Mouse (Mus musculus) kidney, embryonic 15.5 days (tissue): ENCODE measurements around the gene Gm10100. TPM values are rescaled to one million over a fixed set of nuclear protein-coding genes. Genes with fewer than 3 reads are reported as not detected.
A peak's percentile ranks its signal among the peaks of the same experiment; 100 is the strongest.
"Not testable (repeated sequence)": the region's sequence is repeated elsewhere in the genome, so short reads cannot be mapped to it uniquely, and the experiment has no call there.

ENCODE experiments used
- ATAC-seq: fragments of 200-750 bp; cut with Nextera tagmentation; replicated peaks from 2 replicates; pipeline ENCODE4 v1.8.0; 2017; ENCODE audit warnings: moderate TSS enrichment; ENCODE audit not compliant: low FRiP score
- H3K27ac ChIP-seq: fragments of 300-500 bp; sonication (generic); 2 replicates; pipeline ENCODE4 v1.5.1; 2015; ENCODE audit warnings: mild to moderate bottlenecking, inconsistent platforms
- H3K27me3 ChIP-seq: fragments of 300-500 bp; sonication (generic); 2 replicates; pipeline ENCODE4 v1.6.1; 2015; ENCODE audit warnings: inconsistent platforms
- H3K36me3 ChIP-seq: fragments of 300-500 bp; sonication (generic); 2 replicates; pipeline ENCODE4 v1.6.1; 2015; ENCODE audit warnings: inconsistent platforms
- H3K4me1 ChIP-seq: fragments of 300-500 bp; sonication (generic); 2 replicates; pipeline ENCODE4 v1.6.1; 2015; ENCODE audit warnings: inconsistent platforms
- H3K4me2 ChIP-seq: fragments of 300-500 bp; sonication (generic); 2 replicates; pipeline ENCODE4 v1.6.1; 2015; ENCODE audit warnings: moderate library complexity, mild to moderate bottlenecking, inconsistent platforms
- H3K4me3 ChIP-seq: fragments of 300-500 bp; sonication (generic); replicated peaks from 2 replicates; pipeline ENCODE4 v1.5.1; 2015; ENCODE audit warnings: mild to moderate bottlenecking, inconsistent platforms
- H3K9ac ChIP-seq: fragments of 300-500 bp; sonication (generic); 2 replicates; pipeline ENCODE4 v1.6.1; 2015; ENCODE audit warnings: mild to moderate bottlenecking, inconsistent platforms
- H3K9me3 ChIP-seq: fragments of 300-500 bp; sonication (generic); replicated peaks from 2 replicates; pipeline ENCODE4 v1.6.1; 2016; ENCODE audit warnings: inconsistent platforms
- WGBS: fragments of 180-500 bp; shearing (Covaris S2); methylation state at CpG from one replicate; pipeline ENCODE4 v1.1.7; 2015; ENCODE audit warnings: mixed read lengths; 5-methylcytosine and 5-hydroxymethylcytosine counted together
- polyA plus RNA-seq: library from polyadenylated mRNA; unstranded; fragments of >200 nt; fragmentation: Nextera tagmentation; extraction: Ambion mirVana; gene quantifications from 2 replicates; pipeline ENCODE4 v1.2.1, GENCODE M21; 2015

Gene Gm10100
- polyA plus RNA-seq: not detected in 2 replicates

DNA sequence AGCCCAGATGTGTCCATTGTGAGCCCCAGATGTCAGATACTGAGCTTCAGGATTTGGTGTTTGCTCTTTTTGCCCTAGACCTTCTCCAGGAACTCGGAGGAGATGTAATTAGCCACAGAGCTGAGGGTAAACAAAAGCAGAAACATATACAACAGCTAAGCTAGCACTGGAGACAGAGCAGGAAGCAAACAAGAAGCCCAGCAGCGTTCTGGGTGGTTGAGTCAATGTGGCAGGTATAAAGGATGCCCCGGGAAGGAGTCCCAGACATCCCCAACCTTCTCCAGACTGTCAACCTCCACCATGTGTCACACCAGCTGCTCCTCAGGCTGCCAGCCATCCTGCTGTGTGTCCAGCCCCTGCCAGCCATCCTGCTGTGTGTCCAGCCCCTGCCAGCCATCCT, at the start of gene Gm10100:
Gene Gm10100, plus strand, starts transcription at position 301 of the 400 bp plus-strand sequence.
- H3K36me3 ChIP-seq: no peaks in the 10 kb centered on the region
- no peaks in the 10 kb centered on the region for H3K27me3 ChIP-seq
- H3K4me1 ChIP-seq: no peaks in the 10 kb centered on the region
- WGBS: 49% methylated on average over 3 of the region's 3 CpGs
- H3K4me3 ChIP-seq: no peak within 1 kb of the TSS
- no peak within 1 kb of the TSS for H3K9ac ChIP-seq
- no peaks in the 10 kb centered on the region for H3K9me3 ChIP-seq
- H3K4me2 ChIP-seq: no peak within 1 kb of the TSS
- no peak for ATAC-seq
- H3K27ac ChIP-seq: no peak within 1 kb of the TSS

DNA sequence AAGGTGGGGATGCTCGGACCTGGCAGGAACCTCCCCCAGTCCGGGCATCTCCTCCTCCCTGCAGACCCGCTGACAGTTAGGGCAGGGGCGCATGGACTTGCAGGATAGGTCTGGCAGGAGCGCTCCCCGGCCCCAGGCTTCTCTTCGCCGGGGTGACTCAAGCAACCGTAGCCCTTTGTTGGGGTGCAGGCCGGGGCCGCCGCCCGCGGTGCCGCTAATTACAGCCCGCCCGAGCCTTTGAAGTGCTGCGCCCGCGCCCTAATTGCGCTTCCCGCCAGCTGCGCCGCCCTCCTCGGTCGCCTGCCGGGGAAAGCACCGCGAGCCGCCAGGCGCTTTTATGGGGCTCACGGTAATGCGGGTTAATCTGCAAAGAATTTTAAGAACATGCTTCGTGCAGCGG, 48.7 kb upstream of the Gm10100 start:
- no peak overlapping the region for H3K9ac ChIP-seq
- no peak for ATAC-seq
- H3K36me3 ChIP-seq: no peaks in the 10 kb centered on the region
- H3K27me3 ChIP-seq: peaks cover 63% of the 10 kb centered on the region
- no peak overlapping the region for H3K27ac ChIP-seq
- peak overlapping the region; percentile 36 for H3K4me3 ChIP-seq
- H3K4me1 ChIP-seq: peaks cover 13% of the 10 kb centered on the region
- peak overlapping the region; percentile 67 for H3K4me2 ChIP-seq
- 0% methylated on average over 35 of the region's 35 CpGs for WGBS
- H3K9me3 ChIP-seq: no peaks in the 10 kb centered on the region

DNA sequence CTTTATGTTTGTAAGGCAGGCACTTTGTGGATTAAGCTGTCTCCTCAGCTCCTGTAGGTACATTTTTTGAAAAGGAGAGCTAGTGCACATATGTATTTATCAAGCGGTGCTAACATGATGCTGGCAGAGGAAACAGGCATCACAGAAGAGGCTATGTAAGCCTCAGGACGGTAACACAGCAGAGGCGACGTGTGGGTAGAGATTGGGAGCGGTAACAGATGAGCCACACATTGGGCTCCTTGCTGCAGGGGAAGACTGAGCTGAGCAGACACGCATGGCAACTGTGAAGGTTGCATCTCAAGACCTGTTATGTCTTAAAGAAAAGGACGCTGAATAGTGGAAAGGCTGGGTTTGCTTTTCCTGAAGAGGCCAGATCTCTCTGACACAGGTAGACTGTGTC, 43.3 kb upstream of the Gm10100 start:
- Histone ChIP-seq H3K27me3 (peaks cover 83% of the 10 kb centered on the region), H3K36me3 (no peaks in the 10 kb centered on the region), H3K9ac (no peak overlapping the region), H3K9me3 (no peaks in the 10 kb centered on the region), H3K4me1 (peaks cover 19% of the 10 kb centered on the region), H3K27ac (no peak overlapping the region), H3K4me3 (no peak overlapping the region), H3K4me2 (no peak overlapping the region)
- 82% methylated on average over 7 of the region's 7 CpGs for whole genome bisulfite sequencing
- no peak for ATAC-seq

DNA sequence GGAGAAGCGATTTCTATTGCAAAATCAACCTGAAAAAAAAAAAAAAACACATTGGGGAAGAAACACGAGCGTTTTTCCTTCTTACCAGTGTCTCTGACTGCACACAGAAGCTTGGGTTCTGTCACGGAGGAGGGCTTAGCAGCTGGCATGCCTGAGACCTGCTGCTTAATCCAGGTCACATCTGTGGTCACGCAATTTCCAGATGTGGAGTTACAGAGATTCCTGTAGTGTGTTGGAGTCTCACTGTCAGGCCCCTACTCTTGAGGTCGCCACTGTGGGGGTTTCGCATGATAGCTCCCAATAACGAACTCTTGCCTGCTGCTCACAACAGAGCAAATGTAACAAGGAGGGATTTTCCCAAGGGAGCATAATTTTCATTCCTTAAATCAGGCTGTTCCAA, 42.1 kb upstream of the Gm10100 start:
- Histone ChIP-seq H3K27ac (no peak overlapping the region), H3K4me1 (peaks cover 15% of the 10 kb centered on the region), H3K4me3 (no peak overlapping the region), H3K9me3 (no peaks in the 10 kb centered on the region), H3K9ac (no peak overlapping the region), H3K4me2 (no peak overlapping the region), H3K36me3 (no peaks in the 10 kb centered on the region), H3K27me3 (peaks cover 80% of the 10 kb centered on the region)
- no peak for ATAC-seq
- WGBS: 39% methylated on average over 8 of the region's 8 CpGs

DNA sequence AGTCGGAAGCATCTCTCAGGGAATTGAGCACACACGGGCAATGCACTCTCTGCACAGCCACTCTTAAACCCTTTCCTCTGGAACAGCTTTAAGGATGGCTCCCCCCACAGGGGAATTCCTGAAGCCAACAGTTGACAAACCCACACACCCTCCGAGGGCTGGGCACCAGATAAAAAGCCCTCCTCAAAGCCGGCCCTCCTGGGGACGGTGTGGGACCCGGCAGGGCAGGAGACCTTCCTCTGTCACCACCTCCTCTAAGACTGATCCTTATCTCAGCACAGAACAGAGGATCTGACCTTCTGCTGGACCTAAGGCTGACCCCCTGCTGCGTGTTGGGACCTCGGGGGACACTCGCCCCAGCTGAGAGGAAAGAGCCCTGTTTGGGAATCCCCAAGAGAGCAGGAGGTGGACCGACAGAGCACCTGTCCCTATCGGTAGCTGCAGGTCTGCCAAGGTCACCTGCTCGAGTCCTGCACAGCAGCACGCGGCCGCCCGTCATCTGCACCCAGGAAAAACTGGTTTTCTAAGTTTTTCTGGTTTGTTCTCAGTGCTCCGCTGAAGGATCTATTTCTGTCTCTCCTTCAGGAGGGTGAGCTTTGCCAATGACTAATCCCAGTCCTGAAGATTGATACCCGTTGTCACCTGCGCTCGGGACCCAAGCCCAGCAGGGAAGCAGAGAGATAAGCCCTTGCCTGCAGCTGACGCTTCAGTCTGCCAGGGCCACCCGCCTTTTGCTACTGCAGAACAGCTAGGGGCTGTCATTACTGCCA, 40.2 kb upstream of the Gm10100 start, which contains the start of gene Tspear:
Gene Tspear, plus strand, starts transcription at position 675 of the 770 bp plus-strand sequence.
- Histone ChIP-seq H3K9me3 (no peaks in the 10 kb centered on the region), H3K4me2 (no peak within 1 kb of the TSS), H3K4me1 (peaks cover 15% of the 10 kb centered on the region), H3K36me3 (no peaks in the 10 kb centered on the region), H3K4me3 (no peak within 1 kb of the TSS), H3K27me3 (peaks cover 65% of the 10 kb centered on the region), H3K27ac (no peak within 1 kb of the TSS), H3K9ac (no peak within 1 kb of the TSS)
- WGBS: 7% methylated on average over 22 of the region's 22 CpGs
- ATAC-seq: peak; percentile 18; the same call in 1 of the 2 replicates

GRCm38 (mm10) chr10:77687021-77687420, 39.3 kb upstream of the Gm10100 start:
- H3K36me3 ChIP-seq: no peaks in the 10 kb centered on the region
- H3K27ac ChIP-seq: no peak overlapping the region
- H3K9me3 ChIP-seq: no peaks in the 10 kb centered on the region
- WGBS: 14% methylated on average over 10 of the region's 10 CpGs
- H3K27me3 ChIP-seq: peaks cover 60% of the 10 kb centered on the region
- H3K4me2 ChIP-seq: no peak overlapping the region
- peaks cover 15% of the 10 kb centered on the region for H3K4me1 ChIP-seq
- H3K9ac ChIP-seq: no peak overlapping the region
- ATAC-seq: no peak
- no peak overlapping the region for H3K4me3 ChIP-seq

DNA sequence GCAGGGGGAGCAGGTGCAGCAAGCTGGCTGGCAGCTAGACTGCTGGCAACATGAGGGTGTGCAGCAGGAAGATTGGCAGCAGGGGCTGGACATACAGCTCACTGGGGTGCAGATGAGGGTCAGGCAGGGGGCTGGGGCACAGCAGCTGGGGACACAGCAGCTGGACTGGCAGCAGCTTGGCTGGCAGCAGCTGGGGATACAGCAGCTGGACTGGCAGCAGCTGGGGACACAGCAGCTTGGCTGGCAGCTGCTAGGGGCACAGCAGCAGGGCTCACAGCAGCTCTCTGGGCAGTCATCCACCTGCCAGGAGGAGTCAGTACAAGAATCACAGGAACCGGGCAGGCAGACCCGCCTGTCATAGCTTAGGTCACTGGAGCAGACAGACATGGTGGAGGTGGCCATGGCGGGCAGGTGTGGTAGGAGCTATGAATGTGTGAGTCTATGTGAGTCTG, 35.9 kb upstream of the Gm10100 start, which contains the start of gene Gm19402:
Gene Gm19402, minus strand, starts transcription at position 402 of the 452 bp plus-strand sequence.
- not testable (repeated sequence) for H3K27ac ChIP-seq, ATAC-seq, H3K36me3 ChIP-seq, H3K9me3 ChIP-seq, H3K4me2 ChIP-seq, H3K9ac ChIP-seq, H3K4me3 ChIP-seq
- 64% methylated on average over 3 of the region's 3 CpGs for WGBS
- H3K27me3 ChIP-seq: peaks cover 35% of the 10 kb centered on the region
- H3K4me1 ChIP-seq: peaks cover 12% of the 10 kb centered on the region

DNA sequence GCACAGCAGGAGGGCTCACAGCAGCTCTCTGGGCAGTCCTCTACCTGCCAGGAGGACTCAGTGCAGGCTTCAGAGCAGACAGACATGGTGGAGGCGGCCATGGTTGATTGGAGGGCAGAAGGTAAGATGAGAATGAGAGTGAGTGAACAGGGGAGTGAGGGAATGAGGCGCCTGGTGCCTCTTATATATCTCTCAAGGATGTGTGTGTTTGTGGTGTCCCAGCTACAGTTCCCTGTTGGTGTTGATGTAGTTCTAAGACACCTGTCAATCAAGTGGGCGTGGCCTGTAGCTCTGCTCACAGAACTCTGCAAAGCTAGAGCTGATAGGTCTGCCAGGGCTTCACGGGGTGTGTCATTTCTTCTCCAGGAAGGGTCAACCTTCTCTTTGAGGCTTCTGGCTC, 29.2 kb upstream of the Gm10100 start, which contains the start of gene Gm9508:
Gene Gm9508, minus strand, starts transcription at position 101 of the 400 bp plus-strand sequence.
- ATAC-seq: no peak
- H3K9me3 ChIP-seq: no peaks in the 10 kb centered on the region
- H3K4me2 ChIP-seq: no peak within 1 kb of the TSS
- H3K27ac ChIP-seq: no peak within 1 kb of the TSS
- H3K4me1 ChIP-seq: no peaks in the 10 kb centered on the region
- no peak within 1 kb of the TSS for H3K9ac ChIP-seq
- no peaks in the 10 kb centered on the region for H3K27me3 ChIP-seq
- no peak within 1 kb of the TSS for H3K4me3 ChIP-seq
- H3K36me3 ChIP-seq: no peaks in the 10 kb centered on the region
- WGBS: 39% methylated on average over 4 of the region's 4 CpGs

DNA sequence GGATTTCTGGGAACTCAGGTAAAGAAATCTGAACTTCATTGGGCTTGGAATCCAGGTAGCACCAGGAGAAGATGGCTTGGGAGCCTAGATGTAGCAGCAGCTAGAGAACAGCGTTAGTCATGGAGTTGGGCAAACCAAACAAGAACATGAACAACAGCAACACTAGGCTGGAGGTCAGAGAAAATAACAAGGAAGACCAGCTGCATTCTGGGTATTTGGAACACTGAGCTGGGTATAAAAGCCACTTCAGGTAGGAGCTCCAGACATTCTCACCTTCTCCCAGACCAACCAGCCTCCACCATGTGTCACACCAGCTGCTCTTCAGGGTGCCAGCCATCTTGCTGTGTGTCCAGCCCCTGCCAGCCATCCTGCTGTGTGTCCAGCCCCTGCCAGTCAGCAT, 20.0 kb upstream of the Gm10100 start, which contains the start of gene Gm10272:
Gene Gm10272, plus strand, starts transcription at position 301 of the 400 bp plus-strand sequence.
- no peak within 1 kb of the TSS for H3K27ac ChIP-seq
- no peak for ATAC-seq

GRCm38 (mm10) chr10:77709831-77710230, 16.5 kb upstream of the Gm10100 start:
- Histone ChIP-seq H3K27me3 (no peaks in the 10 kb centered on the region), H3K9me3 (peaks cover 8% of the 10 kb centered on the region; the same call in 1 of the 2 replicates), H3K4me1 (no peaks in the 10 kb centered on the region), H3K27ac (no peak overlapping the region), H3K4me3 (no peak overlapping the region), H3K36me3 (no peaks in the 10 kb centered on the region), H3K4me2 (no peak overlapping the region), H3K9ac (no peak overlapping the region)
- ATAC-seq: no peak
- whole genome bisulfite sequencing: 77% methylated on average over 3 of the region's 3 CpGs

More for the DNA sequence above, 20.0 kb upstream of the Gm10100 start, which contains the start of gene Gm10272:
- H3K9me3 ChIP-seq: peaks cover 13% of the 10 kb centered on the region
- H3K4me3 ChIP-seq: no peak within 1 kb of the TSS
- H3K4me1 ChIP-seq: no peaks in the 10 kb centered on the region
- H3K36me3 ChIP-seq: no peaks in the 10 kb centered on the region
- H3K27me3 ChIP-seq: no peaks in the 10 kb centered on the region
- no peak within 1 kb of the TSS for H3K9ac ChIP-seq
- no peak within 1 kb of the TSS for H3K4me2 ChIP-seq
- 84% methylated on average over 1 of the region's 1 CpGs for WGBS

DNA sequence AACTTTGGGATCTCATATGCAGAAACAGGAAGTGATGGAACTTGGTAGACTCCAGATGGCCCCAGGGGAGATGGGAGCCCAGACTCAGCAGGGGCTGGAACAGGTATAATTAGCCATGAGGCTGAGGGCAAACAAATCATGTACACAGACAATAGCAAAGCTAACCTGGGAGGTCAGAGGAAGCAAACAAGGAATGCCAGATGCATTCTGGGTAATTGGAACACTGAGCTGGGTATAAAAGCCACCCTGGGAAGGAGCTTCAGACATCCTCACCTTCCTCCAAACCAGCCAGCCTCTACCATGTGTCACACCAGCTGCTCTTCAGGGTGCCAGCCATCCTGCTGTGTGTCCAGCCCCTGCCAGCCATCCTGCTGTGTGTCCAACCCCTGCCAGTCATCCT, 15.1 kb upstream of the Gm10100 start, which contains the start of gene Gm10024:
Gene Gm10024, plus strand, starts transcription at position 301 of the 400 bp plus-strand sequence.
- ATAC-seq, H3K36me3 ChIP-seq, H3K4me3 ChIP-seq, H3K27me3 ChIP-seq, H3K27ac ChIP-seq, H3K4me2 ChIP-seq, H3K9me3 ChIP-seq, H3K9ac ChIP-seq, H3K4me1 ChIP-seq: not testable (repeated sequence)

GRCm38 (mm10) chr10:77713734-77714133, 12.6 kb upstream of the Gm10100 start:
- H3K4me2 ChIP-seq: no peak overlapping the region
- WGBS: 55% methylated on average over 4 of the region's 4 CpGs
- H3K9ac ChIP-seq: no peak overlapping the region
- ATAC-seq: no peak
- no peaks in the 10 kb centered on the region for H3K36me3 ChIP-seq
- no peaks in the 10 kb centered on the region for H3K9me3 ChIP-seq
- no peak overlapping the region for H3K4me3 ChIP-seq
- H3K27ac ChIP-seq: no peak overlapping the region
- H3K4me1 ChIP-seq: no peaks in the 10 kb centered on the region
- no peaks in the 10 kb centered on the region for H3K27me3 ChIP-seq
